ENCODE assay signal across 8 mouse cellular contexts in the genomic region with DNA sequence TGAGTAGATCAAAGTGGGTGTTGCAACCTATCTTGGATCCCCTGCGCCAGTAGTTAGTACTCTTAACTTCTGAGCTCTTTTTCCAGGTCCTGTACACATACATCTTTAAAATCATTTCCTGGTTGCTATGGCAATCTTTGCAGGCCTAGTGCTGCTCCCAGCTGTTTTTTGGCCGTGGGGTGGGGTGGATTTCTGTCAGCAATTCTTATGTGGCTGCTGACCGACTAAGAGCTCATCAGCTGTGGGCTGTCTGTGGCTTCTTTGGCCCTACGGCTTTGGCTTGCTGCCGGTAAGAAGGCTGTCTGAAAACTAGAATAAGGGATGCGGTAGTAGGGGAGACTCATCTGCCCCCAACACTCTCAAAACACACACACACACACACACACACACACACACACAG. TPM values are rescaled to one million over a fixed set of nuclear protein-coding genes. Genes with fewer than 3 reads are reported as not detected.
A peak's percentile ranks its signal among the peaks of the same experiment; 100 is the strongest.
DNase-seq lines count a peak whose midpoint lies in the region; ATAC-seq and TF ChIP-seq lines count a peak whose summit lies in the region.

No protein-coding gene starts in this region.

- H3K4me2 ChIP-seq in kidney, embryonic 14.5 days (replicated peaks; ENCODE audit: low read depth, low read length): peak overlapping the region; percentile 60
- peak overlapping the region; percentile 79 for H3K4me2 ChIP-seq in heart, embryonic 11.5 days
- peak overlapping the region; percentile 49 for H3K4me2 ChIP-seq in limb, embryonic 11.5 days (ENCODE audit: low read depth, severe bottlenecking)

- H3K27ac ChIP-seq in kidney, embryonic 14.5 days (ENCODE audit: low read depth, low read length): no peak overlapping the region; the same call in 1 of the 2 replicates
- peak overlapping the region; percentile 29; the same call in 1 of the 2 replicates for H3K27ac ChIP-seq in heart, embryonic 11.5 days (ENCODE audit: low read depth, low read length)
- no peak overlapping the region for H3K27ac ChIP-seq in limb, embryonic 11.5 days (replicated peaks; ENCODE audit: low read depth, low read length)

- WGBS in kidney, embryonic 14.5 days: 35% methylated on average over 6 of the region's 6 CpGs
- WGBS in heart, embryonic 11.5 days (ENCODE audit: insufficient replicate concordance): 46% methylated on average over 6 of the region's 6 CpGs
- 49% methylated on average over 6 of the region's 6 CpGs for WGBS in limb, embryonic 11.5 days

- TF ChIP-seq CTCF in G1E (IDR thresholded peaks at IDR 0.05; ENCODE audit: low read depth, low read length): no peak

- peak overlapping the region; percentile 83; the same call in 1 of the 2 replicates for H3K9ac ChIP-seq in kidney, embryonic 14.5 days (ENCODE audit: low read depth, low read length)
- peak overlapping the region; percentile 78; the same call in 1 of the 2 replicates for H3K9ac ChIP-seq in heart, embryonic 11.5 days (ENCODE audit: low read depth, low read length)
- H3K9ac ChIP-seq in limb, embryonic 11.5 days (ENCODE audit: low read length): no peak overlapping the region

- H3K4me1 ChIP-seq in kidney, embryonic 14.5 days (ENCODE audit: control insufficient read depth, insufficient read depth, low read length): peaks cover 14% of the 10 kb centered on the region
- H3K4me1 ChIP-seq in G1E (ENCODE audit: insufficient read depth, low read depth, low read length): peaks cover 50% of the 10 kb centered on the region
- peaks cover 5% of the 10 kb centered on the region; the same call in 1 of the 2 replicates for H3K4me1 ChIP-seq in heart, embryonic 11.5 days (ENCODE audit: control insufficient read depth, insufficient read depth, low read length)
- H3K4me1 ChIP-seq in limb, embryonic 11.5 days (ENCODE audit: control insufficient read depth, insufficient read depth, low read length): peaks cover 5% of the 10 kb centered on the region; the same call in 1 of the 2 replicates

- no peaks in the 10 kb centered on the region for H3K27me3 ChIP-seq in kidney, embryonic 14.5 days (ENCODE audit: control insufficient read depth, insufficient read depth, low read length)
- H3K27me3 ChIP-seq in G1E (ENCODE audit: insufficient read depth, low read length): no peaks in the 10 kb centered on the region
- no peaks in the 10 kb centered on the region for H3K27me3 ChIP-seq in heart, embryonic 11.5 days (ENCODE audit: control insufficient read depth, insufficient read depth, low read length)
- no peaks in the 10 kb centered on the region for H3K27me3 ChIP-seq in limb, embryonic 11.5 days (ENCODE audit: control insufficient read depth, insufficient read depth, low read length)

- ATAC-seq in kidney, embryonic 14.5 days (ENCODE audit: low FRiP score, low TSS enrichment): no peak
- no peak for ATAC-seq in G1E (ENCODE audit: extremely low read depth, insufficient number of reproducible peaks, low FRiP score, poor library complexity, severe bottlenecking)
- no peak for ATAC-seq in heart, embryonic 11.5 days (replicated peaks; ENCODE audit: insufficient number of reproducible peaks, low FRiP score, low TSS enrichment)
- ATAC-seq in limb, embryonic 11.5 days (ENCODE audit: insufficient number of reproducible peaks, low FRiP score, low TSS enrichment, low read depth): no peak

- H3K4me3 ChIP-seq in kidney, embryonic 14.5 days (ENCODE audit: low read length): peak overlapping the region; percentile 85
- peak overlapping the region; percentile 94 for H3K4me3 ChIP-seq in G1E (ENCODE audit: low read depth, low read length)
- H3K4me3 ChIP-seq in heart, embryonic 11.5 days (ENCODE audit: low read depth, low read length): peak overlapping the region; percentile 73
- peak overlapping the region; percentile 81 for H3K4me3 ChIP-seq in limb, embryonic 11.5 days (ENCODE audit: low read depth, low read length)

- no peaks in the 10 kb centered on the region for H3K9me3 ChIP-seq in kidney, embryonic 14.5 days (ENCODE audit: control insufficient read depth, low read length)
- no peaks in the 10 kb centered on the region for H3K9me3 ChIP-seq in G1E (replicated peaks)
- H3K9me3 ChIP-seq in heart, embryonic 11.5 days (replicated peaks; ENCODE audit: control insufficient read depth, low read length): no peaks in the 10 kb centered on the region
- H3K9me3 ChIP-seq in limb, embryonic 11.5 days (ENCODE audit: control insufficient read depth, low read length): no peaks in the 10 kb centered on the region

- H3K36me3 ChIP-seq in kidney, embryonic 14.5 days (ENCODE audit: control insufficient read depth, insufficient read depth, low read length): peaks cover 18% of the 10 kb centered on the region
- peaks cover 26% of the 10 kb centered on the region for H3K36me3 ChIP-seq in G1E (replicated peaks)
- H3K36me3 ChIP-seq in heart, embryonic 11.5 days (ENCODE audit: control insufficient read depth, insufficient read depth, low read length): peaks cover 3% of the 10 kb centered on the region; the same call in 1 of the 2 replicates
- peaks cover 7% of the 10 kb centered on the region; the same call in 1 of the 2 replicates for H3K36me3 ChIP-seq in limb, embryonic 11.5 days (ENCODE audit: control insufficient read depth, insufficient read depth, low read length)

- no peak for DNase-seq in kidney, adult 9 months
- no peak for DNase-seq in G1E (ENCODE audit: low spot score)
- no peak for DNase-seq in limb, embryonic 11.5 days (ENCODE audit: low spot score)
- peak; percentile 11 to 23 for DNase-seq in natural killer cell, adult 2 months (ENCODE audit: low spot score in 2 of 2)
- DNase-seq in Muller cell, postnatal 12 days (ENCODE audit: inconsistent ontology term): no peak
- no peak for DNase-seq in adrenal gland, adult 18-20 months (ENCODE audit: low spot score in 2 of 2)

RNA-seq across cellular contexts. Expression of a gene that starts 0.6 kb away (rescaled TPM):
- polyA plus RNA-seq in kidney, embryonic 14.5 days (2014; fragmentation: Nextera tagmentation; extraction: Ambion mirVana): 33.1 and 38.4 TPM in 2 replicates
- total RNA-seq in G1E (2014; fragmentation: Nextera tagmentation) (20.2 and 24.1 TPM in 2 replicates), G1E (2017) (37.0 and 39.7 TPM in 2 replicates)
- 41.1 and 44.5 TPM in 2 replicates for polyA plus RNA-seq in G1E (2012)
- 27.9 and 29.9 TPM in 2 replicates for polyA plus RNA-seq in heart, embryonic 11.5 days (2014; fragmentation: Nextera tagmentation; extraction: Ambion mirVana)
- polyA plus RNA-seq in limb, embryonic 11.5 days (2014; fragmentation: Nextera tagmentation; extraction: Ambion mirVana): 34.4 and 36.9 TPM in 2 replicates
- 10 to 100 TPM; 34.0 to 36.6 TPM for total RNA-seq in adrenal gland, adult 18-20 months (2021)

RNA-seq across cellular contexts. Expression of a gene that starts 9.4 kb away (rescaled TPM):
- polyA plus RNA-seq in kidney, embryonic 14.5 days (2014; fragmentation: Nextera tagmentation; extraction: Ambion mirVana): 380 and 457 TPM in 2 replicates
- total RNA-seq in G1E (2014; fragmentation: Nextera tagmentation) (133 TPM in 2 replicates), G1E (2017) (193 and 216 TPM in 2 replicates)
- polyA plus RNA-seq in G1E (2012): 77.7 and 115 TPM in 2 replicates
- 530 and 551 TPM in 2 replicates for polyA plus RNA-seq in heart, embryonic 11.5 days (2014; fragmentation: Nextera tagmentation; extraction: Ambion mirVana)
- polyA plus RNA-seq in limb, embryonic 11.5 days (2014; fragmentation: Nextera tagmentation; extraction: Ambion mirVana): 320 TPM in 2 replicates
- total RNA-seq in adrenal gland, adult 18-20 months (2021): 100 to 1,000 TPM; 362 to 532 TPM

RNA-seq across cellular contexts. Expression of a gene that starts 12.6 kb away (rescaled TPM):
- polyA plus RNA-seq in kidney, embryonic 14.5 days (2014; fragmentation: Nextera tagmentation; extraction: Ambion mirVana): 13.9 and 26.3 TPM in 2 replicates
- total RNA-seq in G1E (2014; fragmentation: Nextera tagmentation) (20.2 and 22.9 TPM in 2 replicates), G1E (2017) (18.9 and 28.1 TPM in 2 replicates)
- polyA plus RNA-seq in G1E (2012): 8.9 and 10.1 TPM in 2 replicates
- polyA plus RNA-seq in heart, embryonic 11.5 days (2014; fragmentation: Nextera tagmentation; extraction: Ambion mirVana): 12.4 and 16.4 TPM in 2 replicates
- polyA plus RNA-seq in limb, embryonic 11.5 days (2014; fragmentation: Nextera tagmentation; extraction: Ambion mirVana): 28.0 and 32.5 TPM in 2 replicates
- 1 to 10 TPM; 3.7 to 4.2 TPM for total RNA-seq in adrenal gland, adult 18-20 months (2021)

RNA-seq across cellular contexts. Expression of a gene that starts 33.9 kb away (rescaled TPM):
- 20.4 and 21.3 TPM in 2 replicates for polyA plus RNA-seq in kidney, embryonic 14.5 days (2014; fragmentation: Nextera tagmentation; extraction: Ambion mirVana)
- 59.2 and 67.7 TPM in 2 replicates for total RNA-seq in G1E (2014; fragmentation: Nextera tagmentation)
- total RNA-seq in G1E (2017): 61.0 and 74.8 TPM in 2 replicates
- 5.5 and 5.9 TPM in 2 replicates for polyA plus RNA-seq in G1E (2012)
- 17.3 and 17.7 TPM in 2 replicates for polyA plus RNA-seq in heart, embryonic 11.5 days (2014; fragmentation: Nextera tagmentation; extraction: Ambion mirVana)
- 21.5 and 24.5 TPM in 2 replicates for polyA plus RNA-seq in limb, embryonic 11.5 days (2014; fragmentation: Nextera tagmentation; extraction: Ambion mirVana)
- 10 to 100 TPM; 25.2 to 32.1 TPM for total RNA-seq in adrenal gland, adult 18-20 months (2021)

Comparison
In these comparisons a context has a peak if more than half of its experiments do, and no peak if none do; other contexts are left out.
1. DNase-seq: peak in natural killer cell, adult 2 months (2 of 2); none in kidney, adult 9 months (single experiment), G1E (single experiment), limb, embryonic 11.5 days (single experiment), Muller cell, postnatal 12 days (single experiment) and adrenal gland, adult 18-20 months (0 of 2).
2. Peak in every context shown above with its lines, with median percentiles within 50 percentile points of each other: H3K4me2 ChIP-seq and H3K4me3 ChIP-seq.